Mouse (Mus musculus) embryonic facial prominence, embryonic 13.5 days (tissue): ENCODE measurements at regions not wholly inside any gene's neighbourhood (a gene's known extent, or its start where the extent isn't known, plus 50 kb on each side); places are given as distances from the start of the nearest gene placed in this dataset.

ENCODE experiments used
- ATAC-seq: fragments of 200-750 bp; cut with Nextera tagmentation; 2 replicates; pipeline ENCODE4 v1.8.0; 2017; ENCODE audit warnings: low read depth; ENCODE audit not compliant: insufficient number of reproducible peaks, insufficient read depth, low FRiP score, low TSS enrichment
- H3K27ac ChIP-seq: fragments of 300-500 bp; sonication (generic); 2 replicates; pipeline ENCODE4 v1.5.1; 2015; ENCODE audit warnings: moderate library complexity, mild to moderate bottlenecking, inconsistent platforms
- H3K27me3 ChIP-seq: fragments of 300-500 bp; sonication (generic); 2 replicates; pipeline ENCODE4 v1.6.1; 2015; ENCODE audit warnings: mild to moderate bottlenecking, inconsistent platforms
- H3K36me3 ChIP-seq: fragments of 300-500 bp; sonication (generic); 2 replicates; pipeline ENCODE4 v1.6.1; 2015; ENCODE audit warnings: mild to moderate bottlenecking, inconsistent platforms
- H3K4me1 ChIP-seq: fragments of 300-500 bp; sonication (generic); 2 replicates; pipeline ENCODE4 v1.6.1; 2015; ENCODE audit warnings: inconsistent platforms
- H3K4me2 ChIP-seq: fragments of 300-500 bp; sonication (generic); 2 replicates; pipeline ENCODE4 v1.6.1; 2015; ENCODE audit warnings: moderate library complexity, mild to moderate bottlenecking, inconsistent platforms
- H3K4me3 ChIP-seq: fragments of 300-500 bp; sonication (generic); 2 replicates; pipeline ENCODE4 v1.5.1; 2015; ENCODE audit warnings: mild to moderate bottlenecking, inconsistent platforms
- H3K9ac ChIP-seq: fragments of 300-500 bp; sonication (generic); 2 replicates; pipeline ENCODE4 v1.6.1; 2015; ENCODE audit warnings: mild to moderate bottlenecking, inconsistent platforms
- H3K9me3 ChIP-seq: fragments of 300-500 bp; sonication (generic); 2 replicates; pipeline ENCODE4 v1.6.1; 2016; ENCODE audit warnings: inconsistent platforms
- WGBS: fragments of 180-500 bp; shearing (Covaris S2); methylation state at CpG from one replicate; pipeline ENCODE4 v1.1.7; 2015; ENCODE audit warnings: mixed read lengths; 5-methylcytosine and 5-hydroxymethylcytosine counted together

GRCm38 (mm10) chr4:87665149-87665548, 368.0 kb downstream of the Mllt3 start:
- no peak overlapping the region for H3K9ac ChIP-seq
- H3K9me3 ChIP-seq, result no peaks in the 10 kb centered on the region
- no peak for ATAC-seq
- H3K27ac ChIP-seq, result peak overlapping the region; percentile 18; the same call in 1 of the 2 replicates
- no peak overlapping the region for H3K4me2 ChIP-seq
- H3K4me1 ChIP-seq, result peaks cover 20% of the 10 kb centered on the region
- H3K27me3 ChIP-seq, result no peaks in the 10 kb centered on the region
- no peaks in the 10 kb centered on the region for H3K36me3 ChIP-seq
- H3K4me3 ChIP-seq, result no peak overlapping the region
- WGBS, result 17% methylated on average over 6 of the region's 6 CpGs

- Histone ChIP-seq H3K9ac (no peak overlapping the region), H3K4me2 (no peak overlapping the region), H3K27me3 (no peaks in the 10 kb centered on the region), H3K36me3 (no peaks in the 10 kb centered on the region), H3K9me3 (no peaks in the 10 kb centered on the region), H3K4me1 (peaks cover 28% of the 10 kb centered on the region), H3K27ac (no peak overlapping the region), H3K4me3 (no peak overlapping the region)
- WGBS, result 78% methylated on average over 2 of the region's 2 CpGs
- no peak for ATAC-seq
Observed at GRCm38 (mm10) chr4:87662876-87663275, 370.3 kb downstream of the Mllt3 start.

GRCm38 (mm10) chr4:87658316-87658715, 374.8 kb downstream of the Mllt3 start:
- Histone ChIP-seq H3K9me3 (no peaks in the 10 kb centered on the region), H3K4me1 (peaks cover 20% of the 10 kb centered on the region), H3K27me3 (no peaks in the 10 kb centered on the region), H3K4me3 (no peak overlapping the region), H3K27ac (no peak overlapping the region), H3K4me2 (no peak overlapping the region), H3K9ac (no peak overlapping the region), H3K36me3 (no peaks in the 10 kb centered on the region)
- ATAC-seq, result no peak
- 35% methylated on average over 4 of the region's 4 CpGs for WGBS

- ATAC-seq, result no peak
- Histone ChIP-seq H3K4me3 (no peak overlapping the region), H3K9me3 (no peaks in the 10 kb centered on the region), H3K36me3 (no peaks in the 10 kb centered on the region), H3K4me2 (no peak overlapping the region), H3K27ac (no peak overlapping the region), H3K4me1 (peaks cover 18% of the 10 kb centered on the region), H3K27me3 (no peaks in the 10 kb centered on the region), H3K9ac (no peak overlapping the region)
- WGBS, result 17% methylated on average over 2 of the region's 2 CpGs
Observed at GRCm38 (mm10) chr4:87657855-87658254, 375.3 kb downstream of the Mllt3 start.

- peaks cover 12% of the 10 kb centered on the region for H3K4me1 ChIP-seq
- no peak overlapping the region for H3K4me3 ChIP-seq
- H3K9ac ChIP-seq, result no peak overlapping the region
- 61% methylated on average over 5 of the region's 5 CpGs for WGBS
- ATAC-seq, result no peak
- no peaks in the 10 kb centered on the region for H3K9me3 ChIP-seq
- no peak overlapping the region for H3K4me2 ChIP-seq
- no peaks in the 10 kb centered on the region for H3K36me3 ChIP-seq
- no peak overlapping the region for H3K27ac ChIP-seq
- H3K27me3 ChIP-seq, result no peaks in the 10 kb centered on the region
Observed at GRCm38 (mm10) chr4:87653440-87654165, 379.6 kb downstream of the Mllt3 start.

GRCm38 (mm10) chr4:87652314-87652934, 380.7 kb downstream of the Mllt3 start:
- no peak for ATAC-seq
- H3K4me3 ChIP-seq, result no peak overlapping the region
- H3K9me3 ChIP-seq, result no peaks in the 10 kb centered on the region
- H3K9ac ChIP-seq, result no peak overlapping the region
- H3K4me1 ChIP-seq, result peaks cover 10% of the 10 kb centered on the region
- H3K36me3 ChIP-seq, result no peaks in the 10 kb centered on the region
- no peak overlapping the region for H3K4me2 ChIP-seq
- WGBS, result 87% methylated on average over 8 of the region's 8 CpGs
- H3K27me3 ChIP-seq, result no peaks in the 10 kb centered on the region
- no peak overlapping the region for H3K27ac ChIP-seq

GRCm38 (mm10) chr4:87651275-87651674, 381.9 kb downstream of the Mllt3 start:
- Histone ChIP-seq H3K4me2 (no peak overlapping the region), H3K36me3 (no peaks in the 10 kb centered on the region), H3K9me3 (no peaks in the 10 kb centered on the region), H3K4me1 (peaks cover 13% of the 10 kb centered on the region), H3K27me3 (0 out of 2 replicates have a peak, but pooled peaks cover 6% of the 10 kb centered on the region), H3K4me3 (no peak overlapping the region), H3K9ac (no peak overlapping the region), H3K27ac (no peak overlapping the region)
- ATAC-seq, result no peak
- WGBS, result 69% methylated on average over 3 of the region's 3 CpGs

- no peak overlapping the region for H3K4me3 ChIP-seq
- H3K9me3 ChIP-seq, result no peaks in the 10 kb centered on the region
- ATAC-seq, result no peak
- no peak overlapping the region for H3K9ac ChIP-seq
- H3K4me1 ChIP-seq, result peaks cover 13% of the 10 kb centered on the region
- H3K27me3 ChIP-seq, result 0 out of 2 replicates have a peak, but pooled peaks cover 6% of the 10 kb centered on the region
- no peaks in the 10 kb centered on the region for H3K36me3 ChIP-seq
- no peak overlapping the region for H3K4me2 ChIP-seq
- no peak overlapping the region for H3K27ac ChIP-seq
- WGBS, result 33% methylated on average over 6 of the region's 6 CpGs
Observed at GRCm38 (mm10) chr4:87650837-87651236, 382.3 kb downstream of the Mllt3 start.

- no peaks in the 10 kb centered on the region for H3K9me3 ChIP-seq
- ATAC-seq, result no peak
- H3K36me3 ChIP-seq, result no peaks in the 10 kb centered on the region
- no peak overlapping the region for H3K4me2 ChIP-seq
- H3K27ac ChIP-seq, result no peak overlapping the region
- no peak overlapping the region for H3K9ac ChIP-seq
- H3K27me3 ChIP-seq, result 0 out of 2 replicates have a peak, but pooled peaks cover 6% of the 10 kb centered on the region
- peaks cover 13% of the 10 kb centered on the region for H3K4me1 ChIP-seq
- WGBS, result 73% methylated on average over 3 of the region's 3 CpGs
- H3K4me3 ChIP-seq, result no peak overlapping the region
Observed at GRCm38 (mm10) chr4:87650393-87650792, 382.8 kb downstream of the Mllt3 start.

- Histone ChIP-seq H3K36me3 (no peaks in the 10 kb centered on the region), H3K4me3 (no peak overlapping the region), H3K27me3 (0 out of 2 replicates have a peak, but pooled peaks cover 6% of the 10 kb centered on the region), H3K27ac (no peak overlapping the region), H3K9me3 (no peaks in the 10 kb centered on the region), H3K9ac (no peak overlapping the region), H3K4me2 (peak overlapping the region; percentile 61), H3K4me1 (peaks cover 13% of the 10 kb centered on the region)
- ATAC-seq, result no peak
Observed at GRCm38 (mm10) chr4:87648919-87649318, 384.2 kb downstream of the Mllt3 start.

- peaks cover 13% of the 10 kb centered on the region for H3K4me1 ChIP-seq
- WGBS, result 6% methylated on average over 26 of the region's 26 CpGs
- peak overlapping the region; percentile 55 for H3K9ac ChIP-seq
- H3K9me3 ChIP-seq, result no peaks in the 10 kb centered on the region
- no peak overlapping the region for H3K27ac ChIP-seq
- peak; percentile 67; the same call in 1 of the 2 replicates for ATAC-seq
- H3K4me2 ChIP-seq, result peak overlapping the region; percentile 61
- no peaks in the 10 kb centered on the region for H3K36me3 ChIP-seq
- peak overlapping the region; percentile 33 for H3K4me3 ChIP-seq
- H3K27me3 ChIP-seq, result 0 out of 2 replicates have a peak, but pooled peaks cover 6% of the 10 kb centered on the region
Observed at GRCm38 (mm10) chr4:87647932-87648911, 384.9 kb downstream of the Mllt3 start.
